Mouse (Mus musculus) megakaryocyte, embryonic 14.5 days (primary cell): ENCODE data around the gene Usp24.

Source experiments
- FLI1 ChIP-seq: IDR thresholded peaks from 2 replicates; pipeline ENCODE4 v1.6.1; 2012; ENCODE audit warnings: low read length, inconsistent platforms, mixed read lengths
- GATA1 ChIP-seq: IDR thresholded peaks from 3 replicates; pipeline ENCODE4 v1.6.1; 2012; ENCODE audit warnings: mixed read lengths, low read length, inconsistent platforms, borderline replicate concordance

DNA sequence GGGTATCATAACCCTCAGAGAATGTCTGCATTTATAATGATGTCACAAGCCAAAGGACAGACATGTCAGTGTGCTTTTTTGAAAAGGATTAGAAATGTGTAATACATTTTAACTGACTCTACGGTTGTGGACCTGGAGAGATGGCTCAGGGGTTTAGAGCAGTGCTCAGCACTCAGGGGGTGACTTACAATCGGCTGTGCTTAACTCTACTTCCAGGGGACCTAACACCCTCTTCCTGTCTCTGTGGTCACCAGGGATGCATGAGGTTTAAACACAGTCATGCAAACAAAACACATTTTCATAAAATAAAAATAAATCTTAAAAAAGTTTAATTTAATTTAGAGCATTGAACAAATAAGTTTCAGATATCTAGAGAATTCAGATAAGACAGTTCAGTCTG lies 7.3 kb downstream of the Usp24 start:
- TF ChIP-seq GATA1: no peak
- TF ChIP-seq FLI1: no peak
